Mouse (Mus musculus): ENCODE measurements around the gene Slc25a44. TPM values are rescaled to one million over a fixed set of nuclear protein-coding genes. Genes with fewer than 3 reads are reported as not detected.

Gene Slc25a44
- polyA plus RNA-seq, 1 experiment from 2014 or later = 22.1 TPM

DNA sequence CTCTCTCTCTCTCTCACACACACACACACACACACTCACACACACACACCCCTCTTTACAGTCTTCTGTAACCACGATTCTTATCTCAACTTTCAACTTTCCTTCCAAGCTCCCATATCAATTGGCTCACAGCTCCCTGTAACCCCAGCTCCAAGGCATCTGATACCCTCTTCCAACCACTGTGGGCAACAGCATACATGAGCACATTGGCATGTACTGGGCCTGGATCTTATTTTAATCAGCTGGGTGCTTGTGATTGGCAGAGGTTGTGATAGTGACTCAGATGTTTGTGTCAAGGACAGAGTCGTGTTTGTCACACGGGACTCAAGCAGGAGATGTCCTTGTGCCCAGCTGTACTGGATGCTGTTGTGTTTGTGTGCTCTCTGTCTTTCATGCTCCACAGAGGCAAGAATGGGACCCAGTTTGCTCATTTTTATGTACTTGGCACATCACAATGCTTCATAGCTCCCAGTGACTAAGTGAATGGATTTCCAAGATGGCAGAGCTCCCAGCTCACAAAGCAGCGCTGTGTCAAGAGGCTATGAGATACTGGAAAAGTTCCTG, 2.5 kb upstream of the Slc25a44 start:
- no peak for ATAC-seq (ENCODE audit: low FRiP score)

DNA sequence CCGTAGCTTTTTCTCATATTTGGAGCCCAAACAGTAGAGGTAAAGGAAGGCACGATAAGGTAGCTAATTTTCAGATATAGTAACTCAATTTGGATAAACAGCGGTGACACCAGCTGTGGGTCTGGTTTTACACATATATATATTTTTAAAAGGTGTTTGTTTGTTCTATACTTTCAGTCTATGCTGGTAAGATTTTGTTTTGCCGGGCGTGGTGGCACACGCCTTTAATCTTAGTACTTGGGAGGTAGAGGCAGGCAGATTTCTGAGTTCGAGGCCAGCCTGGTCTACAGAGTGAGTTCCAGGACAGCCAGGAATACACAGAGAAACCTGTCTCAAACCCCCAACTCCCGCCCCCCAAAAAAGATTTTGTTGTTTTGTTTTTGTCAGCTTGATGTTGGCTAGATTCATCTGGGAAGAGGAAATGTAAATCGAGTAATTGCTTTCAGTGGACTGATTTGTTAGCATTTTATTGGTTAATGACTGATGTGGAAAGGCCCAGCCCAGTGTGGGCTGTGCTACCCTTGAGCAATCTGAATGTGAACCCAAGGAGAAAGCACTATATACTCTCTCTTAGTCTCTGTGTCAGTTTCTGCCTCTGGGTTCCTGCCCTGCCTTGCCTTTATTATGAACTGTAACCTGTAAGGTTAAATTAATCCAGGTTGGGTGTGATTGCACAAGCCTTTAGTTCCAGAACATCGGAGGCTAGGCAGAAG, 925 bp upstream of the Slc25a44 start:
- H3K4me2 ChIP-seq (replicated peaks; ENCODE audit: low read depth, low read length) = no peak overlapping the region
- H3K4me1 ChIP-seq (replicated peaks; ENCODE audit: control insufficient read depth, insufficient read depth, low read length) = no peaks in the 10 kb centered on the region
- WGBS = 87% methylated on average over 10 of the region's 10 CpGs
- no peak overlapping the region for H3K4me3 ChIP-seq (ENCODE audit: low read depth, low read length)
- DNase-seq (ENCODE audit: low spot score) = no peak
- no peaks in the 10 kb centered on the region for H3K9me3 ChIP-seq (ENCODE audit: control insufficient read depth, low read length)
- H3K36me3 ChIP-seq (ENCODE audit: control insufficient read depth, insufficient read depth, low read length) = no peaks in the 10 kb centered on the region
- H3K9ac ChIP-seq (ENCODE audit: low read depth, low read length) = no peak overlapping the region
- no peaks in the 10 kb centered on the region for H3K27me3 ChIP-seq (ENCODE audit: control insufficient read depth, insufficient read depth, low read length)
- no peak overlapping the region for H3K27ac ChIP-seq (ENCODE audit: low read depth, low read length)
- no peak for ATAC-seq (ENCODE audit: low FRiP score)

More for the DNA sequence above, 2.5 kb upstream of the Slc25a44 start:
- no peaks in the 10 kb centered on the region for H3K27me3 ChIP-seq (ENCODE audit: control insufficient read depth, insufficient read depth, low read length)
- no peaks in the 10 kb centered on the region for H3K36me3 ChIP-seq (ENCODE audit: control insufficient read depth, insufficient read depth, low read length)
- no peak overlapping the region for H3K9ac ChIP-seq (ENCODE audit: low read depth, low read length)
- DNase-seq (ENCODE audit: low spot score) = no peak
- no peaks in the 10 kb centered on the region for H3K4me1 ChIP-seq (replicated peaks; ENCODE audit: control insufficient read depth, insufficient read depth, low read length)
- H3K9me3 ChIP-seq (ENCODE audit: control insufficient read depth, low read length) = no peaks in the 10 kb centered on the region
- H3K27ac ChIP-seq (ENCODE audit: low read depth, low read length) = no peak overlapping the region
- H3K4me3 ChIP-seq (ENCODE audit: low read depth, low read length) = no peak overlapping the region
- H3K4me2 ChIP-seq (replicated peaks; ENCODE audit: low read depth, low read length) = no peak overlapping the region
- 87% methylated on average over 4 of the region's 4 CpGs for WGBS

DNA sequence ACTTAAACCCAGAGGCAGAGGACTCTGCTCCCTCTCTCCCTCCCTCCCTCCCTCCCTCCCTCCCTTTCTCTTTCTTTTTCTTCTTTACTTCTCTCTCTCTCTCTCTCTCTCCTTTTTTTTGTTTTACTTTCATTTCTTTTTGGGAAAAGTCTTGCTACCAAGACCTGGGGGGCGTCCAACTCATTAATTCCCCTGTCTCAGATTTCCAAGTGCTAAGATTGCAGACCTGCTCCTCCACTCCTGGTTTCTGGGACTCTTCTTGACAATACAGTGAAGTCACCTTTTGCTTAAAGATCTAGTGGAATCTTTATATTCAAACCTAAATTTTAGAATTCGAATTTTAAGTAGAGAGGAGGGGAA, 371 bp upstream of the Slc25a44 start:
- Histone ChIP-seq H3K27me3 (ENCODE audit: control insufficient read depth, insufficient read depth, low read length) (no peaks in the 10 kb centered on the region), H3K4me1 (replicated peaks; ENCODE audit: control insufficient read depth, insufficient read depth, low read length) (no peaks in the 10 kb centered on the region), H3K9me3 (ENCODE audit: control insufficient read depth, low read length) (no peaks in the 10 kb centered on the region), H3K9ac (ENCODE audit: low read depth, low read length) (no peak overlapping the region), H3K4me3 (ENCODE audit: low read depth, low read length) (no peak overlapping the region; the same call in 1 of the 2 replicates), H3K36me3 (ENCODE audit: control insufficient read depth, insufficient read depth, low read length) (0 out of 2 replicates have a peak, but pooled peaks cover 1% of the 10 kb centered on the region), H3K27ac (ENCODE audit: low read depth, low read length) (no peak overlapping the region), H3K4me2 (replicated peaks; ENCODE audit: low read depth, low read length) (no peak overlapping the region)
- DNase-seq (ENCODE audit: low spot score) = no peak
- ATAC-seq (ENCODE audit: low FRiP score) = 0 out of 2 replicates have a peak, but pooled peaks have one; percentile 20
- WGBS = 4% methylated on average over 2 of the region's 2 CpGs

DNA sequence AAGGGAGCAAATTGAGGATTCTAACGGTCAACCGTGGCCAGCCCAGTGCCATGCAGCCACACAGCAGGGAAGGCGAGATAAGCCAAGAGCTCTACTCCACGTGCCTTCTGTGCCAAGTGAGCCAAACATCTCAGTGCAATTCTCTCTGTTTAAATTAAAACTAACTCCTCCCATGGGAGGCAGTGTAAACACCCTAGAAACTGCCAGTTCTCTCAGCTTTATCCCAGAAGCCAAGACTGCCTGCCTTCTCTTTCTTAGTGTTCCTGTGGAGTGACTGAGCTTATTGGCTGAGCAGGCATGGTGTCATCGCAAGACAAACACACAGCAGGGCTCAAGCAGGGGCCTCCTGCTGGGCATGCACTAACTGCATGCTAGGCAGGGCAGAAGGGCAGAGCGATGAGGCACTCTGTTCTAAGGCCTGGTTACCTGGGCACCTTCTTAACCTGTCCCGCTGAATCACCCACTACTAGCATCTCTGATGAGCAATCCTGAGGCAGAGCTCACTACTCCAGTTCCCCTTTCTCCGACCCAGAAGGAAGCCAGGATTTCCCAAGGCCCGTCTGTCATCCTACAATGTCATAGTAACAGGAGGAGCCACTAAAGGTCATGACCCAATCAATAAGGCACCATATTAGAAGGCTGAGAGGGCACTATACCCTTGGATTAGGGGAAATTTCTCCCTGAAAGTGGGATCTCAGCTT, 2.8 kb downstream of the Slc25a44 start:
- no peak for DNase-seq (ENCODE audit: low spot score)
- no peak for ATAC-seq (ENCODE audit: low FRiP score)
- Histone ChIP-seq H3K9ac (ENCODE audit: low read depth, low read length) (no peak overlapping the region), H3K4me1 (replicated peaks; ENCODE audit: control insufficient read depth, insufficient read depth, low read length) (no peaks in the 10 kb centered on the region), H3K4me2 (replicated peaks; ENCODE audit: low read depth, low read length) (no peak overlapping the region), H3K27ac (ENCODE audit: low read depth, low read length) (no peak overlapping the region), H3K9me3 (ENCODE audit: control insufficient read depth, low read length) (no peaks in the 10 kb centered on the region), H3K27me3 (ENCODE audit: control insufficient read depth, insufficient read depth, low read length) (no peaks in the 10 kb centered on the region), H3K36me3 (ENCODE audit: control insufficient read depth, insufficient read depth, low read length) (0 out of 2 replicates have a peak, but pooled peaks cover 2% of the 10 kb centered on the region), H3K4me3 (ENCODE audit: low read depth, low read length) (no peak overlapping the region)
- 27% methylated on average over 9 of the region's 9 CpGs for WGBS

DNA sequence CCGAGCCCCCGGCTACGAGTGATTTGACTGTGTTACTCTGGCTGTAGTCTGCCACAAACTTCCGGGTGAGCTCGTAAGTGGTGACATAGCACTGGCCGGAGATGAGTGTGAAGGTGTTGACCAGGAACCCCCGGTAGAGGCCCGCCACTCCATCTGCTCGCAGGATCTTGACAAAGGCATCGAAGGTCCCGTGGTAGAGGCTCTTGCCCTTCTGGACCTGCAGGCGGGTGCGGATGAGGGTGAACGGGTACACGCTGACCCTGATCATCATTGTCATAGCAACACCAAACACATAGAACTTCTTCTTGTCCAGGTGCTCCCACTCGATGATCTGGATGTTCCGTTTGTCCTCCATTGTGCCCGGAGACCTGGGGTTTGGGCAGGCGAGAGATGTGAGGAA, 4.2 kb downstream of the Slc25a44 start:
- peaks cover 5% of the 10 kb centered on the region; the same call in 1 of the 2 replicates for H3K36me3 ChIP-seq (ENCODE audit: control insufficient read depth, insufficient read depth, low read length)
- no peaks in the 10 kb centered on the region for H3K4me1 ChIP-seq (replicated peaks; ENCODE audit: control insufficient read depth, insufficient read depth, low read length)
- H3K27me3 ChIP-seq (ENCODE audit: control insufficient read depth, insufficient read depth, low read length) = no peaks in the 10 kb centered on the region
- no peak overlapping the region for H3K9ac ChIP-seq (ENCODE audit: low read depth, low read length)
- no peak for ATAC-seq (ENCODE audit: low FRiP score)
- H3K27ac ChIP-seq (ENCODE audit: low read depth, low read length) = no peak overlapping the region
- 92% methylated on average over 19 of the region's 19 CpGs for WGBS
- no peak overlapping the region for H3K4me3 ChIP-seq (ENCODE audit: low read depth, low read length)
- no peak for DNase-seq (ENCODE audit: low spot score)
- H3K4me2 ChIP-seq (replicated peaks; ENCODE audit: low read depth, low read length) = no peak overlapping the region
- H3K9me3 ChIP-seq (ENCODE audit: control insufficient read depth, low read length) = no peaks in the 10 kb centered on the region

DNA sequence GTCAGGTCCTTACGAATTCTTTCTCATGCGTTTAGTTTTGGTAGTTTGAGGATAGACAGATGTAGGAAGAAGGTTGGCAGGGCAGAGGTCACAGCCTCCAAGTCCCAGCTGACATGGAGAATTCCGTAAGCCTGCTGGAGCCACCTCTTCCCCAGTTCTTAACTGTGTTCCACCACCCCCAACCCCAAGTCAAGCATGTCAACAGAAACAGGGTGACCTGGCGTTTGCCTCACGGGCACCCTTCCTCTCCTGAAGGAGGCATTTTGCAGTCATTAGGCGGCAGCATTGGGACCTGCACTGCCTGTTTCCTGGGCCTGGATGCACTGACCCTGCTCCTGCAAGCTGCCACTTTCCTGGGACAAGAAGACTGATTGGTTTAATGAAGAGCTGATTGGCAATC, 6.9 kb downstream of the Slc25a44 start:
- H3K9ac ChIP-seq (ENCODE audit: low read depth, low read length) = no peak overlapping the region
- ATAC-seq (ENCODE audit: low FRiP score) (no peak), DNase-seq (ENCODE audit: low spot score) (no peak)
- no peaks in the 10 kb centered on the region for H3K4me1 ChIP-seq (replicated peaks; ENCODE audit: control insufficient read depth, insufficient read depth, low read length)
- no peaks in the 10 kb centered on the region for H3K9me3 ChIP-seq (ENCODE audit: control insufficient read depth, low read length)
- no peaks in the 10 kb centered on the region for H3K27me3 ChIP-seq (ENCODE audit: control insufficient read depth, insufficient read depth, low read length)
- no peak overlapping the region for H3K4me3 ChIP-seq (ENCODE audit: low read depth, low read length)
- no peak overlapping the region for H3K27ac ChIP-seq (ENCODE audit: low read depth, low read length)
- no peak overlapping the region for H3K4me2 ChIP-seq (replicated peaks; ENCODE audit: low read depth, low read length)
- H3K36me3 ChIP-seq (ENCODE audit: control insufficient read depth, insufficient read depth, low read length) = peaks cover 5% of the 10 kb centered on the region; the same call in 1 of the 2 replicates
- WGBS = 80% methylated on average over 6 of the region's 6 CpGs

DNA sequence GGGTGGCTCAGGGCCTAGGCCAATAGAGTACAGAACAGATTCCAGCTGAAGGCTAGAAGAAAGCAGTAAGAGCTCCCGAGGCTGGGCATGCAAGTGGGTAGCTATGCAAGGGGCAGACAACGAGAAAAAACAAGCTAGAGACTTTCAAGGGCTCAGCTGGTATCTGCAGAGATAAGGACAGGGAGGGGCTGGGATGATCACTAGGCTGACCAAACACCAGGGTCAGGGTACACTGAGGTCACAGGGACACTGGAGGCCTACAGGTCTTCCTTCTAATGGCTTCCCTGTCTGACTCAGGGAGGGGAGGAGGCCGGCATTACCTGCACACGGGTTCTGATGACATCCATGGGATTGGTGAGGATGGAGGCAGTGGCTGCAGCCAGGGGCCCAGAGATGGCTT, 9.3 kb downstream of the Slc25a44 start:
- no peak overlapping the region for H3K4me3 ChIP-seq (ENCODE audit: low read depth, low read length)
- no peak overlapping the region for H3K9ac ChIP-seq (ENCODE audit: low read depth, low read length)
- H3K4me1 ChIP-seq (replicated peaks; ENCODE audit: control insufficient read depth, insufficient read depth, low read length) = no peaks in the 10 kb centered on the region
- H3K9me3 ChIP-seq (ENCODE audit: control insufficient read depth, low read length) = no peaks in the 10 kb centered on the region
- DNase-seq (ENCODE audit: low spot score) (no peak), ATAC-seq (ENCODE audit: low FRiP score) (no peak)
- H3K27ac ChIP-seq (ENCODE audit: low read depth, low read length) = no peak overlapping the region
- H3K4me2 ChIP-seq (replicated peaks; ENCODE audit: low read depth, low read length) = no peak overlapping the region
- H3K27me3 ChIP-seq (ENCODE audit: control insufficient read depth, insufficient read depth, low read length) = no peaks in the 10 kb centered on the region
- H3K36me3 ChIP-seq (ENCODE audit: control insufficient read depth, insufficient read depth, low read length) = peaks cover 5% of the 10 kb centered on the region
- 92% methylated on average over 4 of the region's 4 CpGs for WGBS

DNA sequence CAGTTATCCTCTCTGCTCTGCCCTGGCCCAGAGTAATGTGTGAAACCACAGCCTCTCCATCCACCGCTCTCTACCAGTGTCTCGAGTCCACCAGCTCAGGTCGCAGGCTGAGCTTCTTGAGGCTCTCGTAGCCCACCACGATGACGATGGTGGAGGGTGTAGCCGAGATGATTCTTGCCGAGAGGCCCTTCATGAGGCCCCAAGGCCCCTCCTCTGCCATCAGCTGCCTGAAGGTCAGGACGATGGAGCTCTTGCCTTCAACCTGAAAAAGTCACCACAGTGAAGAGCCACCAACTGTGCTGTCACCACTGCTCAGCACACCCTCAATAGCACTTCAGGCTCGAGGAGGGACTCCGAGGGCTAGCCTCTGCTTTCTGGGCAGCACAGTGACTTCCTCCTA, 12.3 kb downstream of the Slc25a44 start:
- Histone ChIP-seq H3K9ac (ENCODE audit: low read depth, low read length) (no peak overlapping the region), H3K36me3 (ENCODE audit: control insufficient read depth, insufficient read depth, low read length) (peaks cover 3% of the 10 kb centered on the region)

More for the DNA sequence above, 12.3 kb downstream of the Slc25a44 start:
- no peaks in the 10 kb centered on the region for H3K27me3 ChIP-seq (ENCODE audit: control insufficient read depth, insufficient read depth, low read length)
- ATAC-seq (ENCODE audit: low FRiP score) (no peak), DNase-seq (ENCODE audit: low spot score) (no peak)
- WGBS = 94% methylated on average over 11 of the region's 11 CpGs
- H3K4me1 ChIP-seq (replicated peaks; ENCODE audit: control insufficient read depth, insufficient read depth, low read length) = peaks cover 2% of the 10 kb centered on the region
- no peak overlapping the region for H3K27ac ChIP-seq (ENCODE audit: low read depth, low read length)
- no peak overlapping the region for H3K4me3 ChIP-seq (ENCODE audit: low read depth, low read length)
- H3K4me2 ChIP-seq (replicated peaks; ENCODE audit: low read depth, low read length) = no peak overlapping the region
- no peaks in the 10 kb centered on the region for H3K9me3 ChIP-seq (ENCODE audit: control insufficient read depth, low read length)

Data from hindbrain, embryonic 11.5 days (tissue).